Mouse (Mus musculus) thymus, adult 2 months (tissue): ENCODE data around the gene Nudt13.

ENCODE experiments used
- CTCF ChIP-seq: fragments of 200-500 bp; IDR thresholded peaks from 2 replicates; pipeline ENCODE4 v1.5.1; 2012; ENCODE audit warnings: mild to moderate bottlenecking, control low read depth, low read length, moderate library complexity, borderline replicate concordance; ENCODE audit not compliant: control insufficient read depth, poor library complexity, insufficient read depth; ENCODE audit errors: extremely low read depth
- POLR2A ChIP-seq: fragments of 200-500 bp; IDR thresholded peaks from 2 replicates; pipeline ENCODE4 v1.6.1; 2012; ENCODE audit warnings: mild to moderate bottlenecking, low read length, control low read depth, moderate library complexity; ENCODE audit not compliant: control insufficient read depth, poor library complexity, insufficient read depth; ENCODE audit errors: extremely low read depth

- TF ChIP-seq POLR2A (no peak), CTCF (no peak)
These were observed 3.6 kb downstream of the Nudt13 start for GRCm38 (mm10) chr14:20298131-20298530.
